Mouse (Mus musculus) cerebellum, adult 2 months (tissue): Measurements from ENCODE around the gene Aip. TPM values are rescaled to one million over a fixed set of nuclear protein-coding genes. Genes with fewer than 3 reads are reported as not detected.

Source experiments
- DNase-seq, 2 experiments: peaks; one replicate each; pipeline ENCODE4 v3.0.0; 2021
- H3K27ac ChIP-seq: fragments of 200-500 bp; 2 replicates; pipeline ENCODE4 v1.5.1; 2012; ENCODE audit warnings: low read length, control low read depth, inconsistent platforms; ENCODE audit not compliant: insufficient read depth
- H3K27me3 ChIP-seq: fragments of 200-500 bp; 2 replicates; pipeline ENCODE4 v1.6.1; 2012; ENCODE audit warnings: inconsistent platforms, mild to moderate bottlenecking, low read length, moderate library complexity; ENCODE audit not compliant: control insufficient read depth, insufficient read depth
- H3K4me1 ChIP-seq: fragments of 200-500 bp; 2 replicates; pipeline ENCODE4 v1.6.1; 2011; ENCODE audit warnings: low read length; ENCODE audit not compliant: control insufficient read depth, insufficient read depth
- H3K4me3 ChIP-seq: fragments of 200-500 bp; replicated peaks from 2 replicates; pipeline ENCODE3; 2011; ENCODE audit warnings: mild to moderate bottlenecking, low read depth, low read length, control low read depth; ENCODE audit not compliant: insufficient read depth
- CTCF ChIP-seq: fragments of 200-500 bp; IDR thresholded peaks from 2 replicates; pipeline ENCODE4 v1.5.1; 2011; ENCODE audit warnings: low read depth, mild to moderate bottlenecking, control low read depth, low read length, moderate library complexity, borderline replicate concordance; ENCODE audit not compliant: insufficient read depth
- POLR2A ChIP-seq: fragments of 200-500 bp; IDR thresholded peaks from 2 replicates; pipeline ENCODE4 v1.6.1; 2011; ENCODE audit warnings: low read length, control low read depth, borderline replicate concordance; ENCODE audit not compliant: insufficient read depth
- WGBS: fragments of 180-500 bp; shearing (Covaris S2); methylation state at CpG from one replicate; pipeline ENCODE4 v1.1.7; 2018; 5-methylcytosine and 5-hydroxymethylcytosine counted together
- polyA plus RNA-seq: library from polyadenylated mRNA; depleted of rRNA; stranded (reverse); fragments of >200 nt; gene quantifications from 2 replicates; pipeline ENCODE4 v1.2.3, GENCODE M21; 2012

The Aip gene
- polyA plus RNA-seq, 1 experiment = 207 TPM

GRCm38 (mm10) chr19:4083826-4084225, 41.8 kb downstream of the Aip start:
- TF ChIP-seq POLR2A (no peak), CTCF (no peak)
- peak overlapping the region; percentile 94 for H3K27ac ChIP-seq
- no peak overlapping the region for H3K4me3 ChIP-seq
- H3K27me3 ChIP-seq = no peaks in the 10 kb centered on the region
- DNase-seq = no peak
- 36% methylated on average over 8 of the region's 8 CpGs for WGBS
- peaks cover 51% of the 10 kb centered on the region for H3K4me1 ChIP-seq

- Histone ChIP-seq H3K4me1 (peaks cover 52% of the 10 kb centered on the region), H3K27ac (peak overlapping the region; percentile 94), H3K4me3 (no peak overlapping the region), H3K27me3 (no peaks in the 10 kb centered on the region)
- TF ChIP-seq POLR2A = no peak
- no peak for TF ChIP-seq CTCF
- 51% methylated on average over 7 of the region's 7 CpGs for WGBS
- peak in 1 of 2 experiments; percentile 39 for DNase-seq
These were observed 42.3 kb downstream of the Aip start for GRCm38 (mm10) chr19:4083316-4083715.

- Histone ChIP-seq H3K4me1 (peaks cover 59% of the 10 kb centered on the region), H3K4me3 (no peak overlapping the region), H3K27ac (peak overlapping the region; percentile 94), H3K27me3 (no peaks in the 10 kb centered on the region)
- TF ChIP-seq POLR2A (no peak), CTCF (no peak)
- 9% methylated on average over 11 of the region's 11 CpGs for WGBS
- DNase-seq = peak; percentile 56 to 58
These were observed 43.3 kb downstream of the Aip start for GRCm38 (mm10) chr19:4082219-4082965.

GRCm38 (mm10) chr19:4081394-4081793, 44.3 kb downstream of the Aip start, which contains the start of gene Cabp2:
Gene Cabp2 (plus strand): TSS chr19:4081578.
- peaks cover 59% of the 10 kb centered on the region for H3K4me1 ChIP-seq
- WGBS = 27% methylated on average over 3 of the region's 3 CpGs
- TF ChIP-seq POLR2A (no peak), CTCF (no peak)
- no peaks in the 10 kb centered on the region for H3K27me3 ChIP-seq
- H3K4me3 ChIP-seq = no peak within 1 kb of the TSS
- peak within 1 kb of the TSS; percentile 94 for H3K27ac ChIP-seq
- no peak for DNase-seq

GRCm38 (mm10) chr19:4080511-4081009, 45.1 kb downstream of the Aip start:
- peaks cover 59% of the 10 kb centered on the region for H3K4me1 ChIP-seq
- 5% methylated on average over 8 of the region's 8 CpGs for WGBS
- H3K27ac ChIP-seq = peak overlapping the region; percentile 95
- no peak overlapping the region for H3K4me3 ChIP-seq
- DNase-seq = peak; percentile 88 to 94
- H3K27me3 ChIP-seq = no peaks in the 10 kb centered on the region
- no peak for TF ChIP-seq POLR2A
- TF ChIP-seq CTCF = peak; percentile 56; the same call in 1 of the 2 replicates

GRCm38 (mm10) chr19:4079594-4079993, 46.1 kb downstream of the Aip start:
- H3K27ac ChIP-seq = peak overlapping the region; percentile 95
- TF ChIP-seq POLR2A = no peak
- TF ChIP-seq CTCF = no peak
- DNase-seq = no peak
- H3K27me3 ChIP-seq = no peaks in the 10 kb centered on the region
- 26% methylated on average over 1 of the region's 1 CpGs for WGBS
- peaks cover 54% of the 10 kb centered on the region for H3K4me1 ChIP-seq
- no peak overlapping the region for H3K4me3 ChIP-seq

- Histone ChIP-seq H3K27ac (no peak overlapping the region), H3K27me3 (no peaks in the 10 kb centered on the region), H3K4me1 (peaks cover 28% of the 10 kb centered on the region), H3K4me3 (no peak overlapping the region)
- DNase-seq = no peak
- no peak for TF ChIP-seq CTCF
- no peak for TF ChIP-seq POLR2A
- WGBS = 94% methylated on average over 1 of the region's 1 CpGs
These were observed 50.1 kb downstream of the Aip start for GRCm38 (mm10) chr19:4075531-4075930.

- H3K27me3 ChIP-seq = no peaks in the 10 kb centered on the region
- no peak overlapping the region for H3K4me3 ChIP-seq
- WGBS = 88% methylated on average over 6 of the region's 6 CpGs
- peaks cover 14% of the 10 kb centered on the region for H3K4me1 ChIP-seq
- TF ChIP-seq POLR2A (no peak), CTCF (no peak)
- DNase-seq = no peak
- H3K27ac ChIP-seq = no peak overlapping the region
These were observed 52.8 kb downstream of the Aip start for GRCm38 (mm10) chr19:4072706-4073424.
